Mouse (Mus musculus) kidney, postnatal 0 days (tissue): ENCODE measurements at regions not wholly inside any gene's neighbourhood (a gene's known extent, or its start where the extent isn't known, plus 50 kb on each side); places are given as distances from the start of the nearest gene placed in this dataset.

Experiments used
- ATAC-seq: fragments of 200-750 bp; cut with Nextera tagmentation; replicated peaks from 2 replicates; pipeline ENCODE4 v1.8.0; 2017; ENCODE audit warnings: low read depth, moderate number of reproducible peaks, moderate TSS enrichment, moderate library complexity; ENCODE audit not compliant: low FRiP score
- DNase-seq: peaks from one replicate; pipeline ENCODE4 v3.0.0-alpha.2; 2016; ENCODE audit warnings: low spot score
- H3K27ac ChIP-seq: fragments of 300-500 bp; sonication (generic); 2 replicates; pipeline ENCODE4 v1.5.1; 2014; ENCODE audit warnings: mild to moderate bottlenecking
- H3K27me3 ChIP-seq: fragments of 300-500 bp; sonication (generic); 2 replicates; pipeline ENCODE4 v1.6.1; 2014; ENCODE audit warnings: low read length, mixed read lengths; ENCODE audit not compliant: insufficient read depth
- H3K36me3 ChIP-seq: fragments of 300-500 bp; sonication (generic); 2 replicates; pipeline ENCODE4 v1.6.1; 2014; ENCODE audit warnings: low read length, mixed read lengths; ENCODE audit not compliant: insufficient read depth
- H3K4me1 ChIP-seq: fragments of 300-500 bp; sonication (generic); replicated peaks from 2 replicates; pipeline ENCODE4 v1.6.1; 2014; ENCODE audit warnings: antibody characterized with exemption, low read length, mixed read lengths; ENCODE audit not compliant: insufficient read depth
- H3K4me2 ChIP-seq: fragments of 300-500 bp; sonication (generic); 2 replicates; pipeline ENCODE4 v1.6.1; 2014; ENCODE audit warnings: mild to moderate bottlenecking, low read length, moderate library complexity, mixed read lengths
- H3K4me3 ChIP-seq: fragments of 300-500 bp; sonication (generic); replicated peaks from 2 replicates; pipeline ENCODE4 v1.5.1; 2014; ENCODE audit warnings: low read depth, low read length
- H3K9ac ChIP-seq: fragments of 300-500 bp; sonication (generic); 2 replicates; pipeline ENCODE4 v1.6.1; 2014; ENCODE audit warnings: low read depth, low read length
- H3K9me3 ChIP-seq: fragments of 300-500 bp; sonication (generic); replicated peaks from 2 replicates; pipeline ENCODE4 v1.6.1; 2016; ENCODE audit warnings: low read length, inconsistent platforms, mixed read lengths
- CTCF ChIP-seq: IDR thresholded peaks from 2 replicates; pipeline ENCODE4 v1.5.1; 2016; ENCODE audit warnings: antibody characterized with exemption, low read depth, mild to moderate bottlenecking, moderate library complexity
- WGBS: fragments of 180-500 bp; shearing (Covaris S2); extraction: QIAGEN DNeasy Blood & Tissue Kit; methylation state at CpG from one replicate; pipeline ENCODE4 v1.1.7; 2014; 5-methylcytosine and 5-hydroxymethylcytosine counted together

GRCm38 (mm10) chr13:80502927-80503326 is 380.3 kb upstream of the Arrdc3 start:
- 78% methylated on average over 1 of the region's 1 CpGs for WGBS
- Histone ChIP-seq H3K4me3 (no peak overlapping the region), H3K27ac (no peak overlapping the region), H3K4me2 (no peak overlapping the region), H3K9ac (no peak overlapping the region), H3K4me1 (no peaks in the 10 kb centered on the region), H3K9me3 (no peaks in the 10 kb centered on the region), H3K36me3 (no peaks in the 10 kb centered on the region), H3K27me3 (no peaks in the 10 kb centered on the region)
- TF ChIP-seq CTCF, result no peak
- DNase-seq (no peak), ATAC-seq (no peak)

DNA sequence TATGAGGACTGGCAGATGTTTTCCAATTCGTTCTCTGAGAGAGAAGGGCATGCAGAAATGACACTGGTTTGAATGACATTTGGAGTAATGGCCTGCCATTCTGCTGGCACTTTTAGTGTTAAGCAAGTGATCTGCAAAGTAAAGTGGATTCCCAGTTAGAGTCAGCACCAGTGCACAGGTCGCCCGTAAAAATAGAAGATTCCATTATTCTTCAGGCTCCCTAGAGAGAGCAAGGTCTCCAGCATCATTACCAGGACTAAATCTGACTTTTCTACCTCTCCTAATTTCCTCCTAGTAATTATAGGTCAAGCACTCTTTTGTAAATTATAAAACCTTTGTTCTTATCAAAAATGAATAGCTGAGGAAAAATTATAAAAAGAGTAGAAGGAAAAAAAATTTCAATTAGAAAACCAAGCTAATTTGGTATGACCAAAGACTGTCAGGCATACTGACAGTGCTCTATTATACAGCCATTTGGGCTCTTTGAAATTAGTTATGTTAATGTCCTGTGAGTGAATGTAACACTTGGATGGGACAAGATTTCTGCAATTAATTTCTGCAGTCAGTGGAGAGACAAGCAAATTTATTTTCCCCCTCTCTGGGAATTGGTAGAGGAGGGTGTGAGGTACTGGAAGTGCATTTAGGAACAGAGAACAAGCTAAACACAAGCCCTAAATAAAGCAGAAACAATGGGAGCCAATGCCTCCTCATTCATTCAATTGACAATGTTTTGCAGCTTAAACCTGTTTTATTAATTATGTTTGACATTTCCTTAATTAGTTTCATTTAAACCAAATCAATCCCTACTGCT is 368.8 kb upstream of the Arrdc3 start:
- H3K27ac ChIP-seq, result no peak overlapping the region
- ATAC-seq, result no peak
- H3K9ac ChIP-seq, result no peak overlapping the region
- H3K36me3 ChIP-seq, result no peaks in the 10 kb centered on the region
- DNase-seq, result no peak
- no peak overlapping the region for H3K4me3 ChIP-seq
- H3K4me1 ChIP-seq, result no peaks in the 10 kb centered on the region
- 51% methylated on average over 3 of the region's 3 CpGs for WGBS
- no peak overlapping the region for H3K4me2 ChIP-seq
- no peaks in the 10 kb centered on the region for H3K27me3 ChIP-seq
- no peak for TF ChIP-seq CTCF
- H3K9me3 ChIP-seq, result no peaks in the 10 kb centered on the region

DNA sequence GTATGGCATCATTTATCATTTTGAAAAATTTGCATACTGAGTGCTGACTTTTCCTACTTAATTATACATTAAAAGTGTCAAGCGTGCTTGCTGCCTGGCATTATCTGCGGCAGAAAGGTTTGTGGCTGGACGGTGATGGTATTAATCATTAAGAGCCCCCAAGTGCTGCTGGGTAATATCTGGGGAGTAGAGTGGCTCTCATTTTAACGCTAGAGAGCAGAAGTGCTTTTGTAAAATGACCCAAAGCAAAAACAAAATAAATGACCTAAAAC is 368.3 kb upstream of the Arrdc3 start:
- no peaks in the 10 kb centered on the region for H3K4me1 ChIP-seq
- no peak for DNase-seq
- H3K9me3 ChIP-seq, result no peaks in the 10 kb centered on the region
- WGBS, result 27% methylated on average over 4 of the region's 4 CpGs
- no peak overlapping the region for H3K4me3 ChIP-seq
- no peaks in the 10 kb centered on the region for H3K27me3 ChIP-seq
- no peak overlapping the region for H3K4me2 ChIP-seq
- no peak overlapping the region for H3K9ac ChIP-seq
- no peak overlapping the region for H3K27ac ChIP-seq
- no peak for TF ChIP-seq CTCF
- H3K36me3 ChIP-seq, result no peaks in the 10 kb centered on the region
- ATAC-seq, result no peak

DNA sequence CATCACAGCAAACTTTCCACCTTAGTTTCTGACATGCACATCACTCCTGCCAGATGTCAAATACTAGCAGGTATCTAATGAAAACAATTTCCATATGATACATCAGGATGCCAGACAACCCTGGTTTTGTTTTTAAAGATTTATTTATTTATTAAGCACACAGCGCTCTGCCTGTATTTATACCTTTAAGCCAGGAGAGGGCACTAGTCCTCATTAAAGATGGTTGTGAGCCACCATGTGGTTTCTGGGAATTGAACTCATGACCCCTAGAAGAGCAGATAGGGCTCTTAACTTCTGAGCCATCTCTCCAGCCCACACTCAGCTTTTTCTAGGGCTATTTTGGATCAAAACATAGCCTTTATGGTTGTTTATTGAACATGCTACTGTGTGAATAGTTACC is 364.3 kb upstream of the Arrdc3 start:
- peak; percentile 21; the same call in 1 of the 2 replicates for TF ChIP-seq CTCF
- WGBS, result 76% methylated on average over 1 of the region's 1 CpGs
- DNase-seq (no peak), ATAC-seq (no peak)
- Histone ChIP-seq H3K4me1 (no peaks in the 10 kb centered on the region), H3K9ac (no peak overlapping the region), H3K36me3 (no peaks in the 10 kb centered on the region), H3K4me2 (no peak overlapping the region), H3K4me3 (no peak overlapping the region), H3K9me3 (no peaks in the 10 kb centered on the region), H3K27ac (no peak overlapping the region), H3K27me3 (no peaks in the 10 kb centered on the region)

DNA sequence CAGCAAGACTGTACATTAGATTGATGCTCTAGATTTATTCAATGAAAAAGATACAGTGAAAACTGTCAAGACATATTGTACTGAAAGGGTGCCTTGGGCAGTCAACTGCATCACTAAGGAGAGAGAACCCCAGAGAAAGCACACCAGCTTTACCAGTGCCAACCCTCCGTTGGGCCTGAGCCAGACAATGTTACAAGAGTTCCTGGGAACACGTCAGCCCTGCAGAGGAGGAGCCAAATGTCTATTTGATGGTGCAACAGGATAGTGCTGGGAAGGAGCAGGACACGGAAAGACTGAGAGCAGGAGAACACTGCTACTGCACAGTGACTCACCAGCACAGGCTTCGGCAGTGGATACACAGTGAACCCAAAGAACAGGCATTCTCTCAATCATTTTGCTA is 363.4 kb upstream of the Arrdc3 start:
- no peaks in the 10 kb centered on the region for H3K9me3 ChIP-seq
- H3K27ac ChIP-seq, result no peak overlapping the region
- no peaks in the 10 kb centered on the region for H3K4me1 ChIP-seq
- no peak overlapping the region for H3K9ac ChIP-seq
- H3K36me3 ChIP-seq, result no peaks in the 10 kb centered on the region
- H3K4me3 ChIP-seq, result no peak overlapping the region
- WGBS, result 41% methylated on average over 4 of the region's 4 CpGs
- TF ChIP-seq CTCF, result no peak
- no peak for DNase-seq
- ATAC-seq, result no peak
- H3K27me3 ChIP-seq, result no peaks in the 10 kb centered on the region
- no peak overlapping the region for H3K4me2 ChIP-seq

GRCm38 (mm10) chr13:80535755-80536350 is 347.3 kb upstream of the Arrdc3 start:
- Histone ChIP-seq H3K36me3 (no peaks in the 10 kb centered on the region), H3K4me1 (no peaks in the 10 kb centered on the region), H3K9ac (no peak overlapping the region), H3K4me3 (no peak overlapping the region), H3K4me2 (no peak overlapping the region), H3K27ac (no peak overlapping the region), H3K27me3 (no peaks in the 10 kb centered on the region), H3K9me3 (no peaks in the 10 kb centered on the region)
- DNase-seq (peak; percentile 46), ATAC-seq (no peak)
- 67% methylated on average over 1 of the region's 1 CpGs for WGBS
- TF ChIP-seq CTCF, result no peak
